Mouse (Mus musculus) NIH3T3 (cell line): Measurements from ENCODE around the gene Ncdn.

Experiments
- DNase-seq: peaks from one replicate; pipeline ENCODE4 v3.0.0-alpha.2; 2012; ENCODE audit warnings: low read depth

The Ncdn gene

DNA sequence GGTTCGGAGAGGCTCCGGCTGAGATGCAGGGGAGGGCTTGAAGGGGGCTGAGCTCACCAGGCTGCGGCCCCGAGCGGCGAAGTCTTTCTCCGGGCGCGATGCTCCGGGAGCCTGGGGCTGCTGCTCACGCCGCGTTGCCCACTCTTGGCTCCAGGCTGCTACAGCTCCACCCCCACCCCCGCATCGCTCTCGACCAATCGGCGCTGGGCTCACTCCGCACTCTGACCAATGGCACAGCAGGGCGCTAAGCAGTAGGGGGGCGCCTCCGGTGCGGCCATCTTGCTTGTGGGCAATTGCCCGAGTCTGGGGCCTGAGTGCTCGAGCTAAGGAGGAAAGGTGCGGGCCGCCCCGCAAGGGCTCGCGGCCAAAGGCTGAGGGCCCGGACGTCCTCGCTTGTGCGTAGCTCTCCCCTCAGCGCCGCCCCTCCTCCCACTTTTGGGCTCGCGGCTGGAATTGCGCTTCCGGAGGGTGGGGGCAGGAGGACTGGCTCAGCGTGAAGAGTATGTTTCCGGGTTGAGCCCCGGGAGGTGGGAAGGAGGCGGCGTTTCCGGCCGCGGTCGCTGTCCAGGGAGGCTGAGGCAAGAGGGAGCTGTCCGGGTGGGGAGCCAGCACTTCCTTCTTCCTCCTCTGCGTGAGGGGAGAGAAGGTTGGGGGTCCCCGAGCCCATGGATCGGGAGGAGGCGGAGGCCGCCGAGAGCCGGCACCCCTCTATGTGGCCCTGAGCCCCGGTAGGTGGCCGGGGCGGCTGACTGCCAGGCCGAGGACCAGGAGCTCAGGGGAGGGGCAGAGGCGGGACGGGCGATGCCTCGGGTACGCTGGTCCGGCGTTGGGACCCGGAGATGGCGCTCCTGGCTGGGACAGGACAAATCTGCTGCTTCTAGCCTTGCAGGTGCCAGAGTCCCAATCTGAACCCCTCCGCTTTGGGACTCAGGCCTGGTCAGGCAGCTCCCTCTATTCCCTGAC, at the start of gene Ncdn, which contains the start of gene AU040320:
Gene Ncdn (minus strand): TSS at position 171 of the 963 bp plus-strand sequence.
Gene AU040320 (plus strand): TSS at position 277 of the 963 bp plus-strand sequence.
- DNase-seq: peak; percentile 98

DNA sequence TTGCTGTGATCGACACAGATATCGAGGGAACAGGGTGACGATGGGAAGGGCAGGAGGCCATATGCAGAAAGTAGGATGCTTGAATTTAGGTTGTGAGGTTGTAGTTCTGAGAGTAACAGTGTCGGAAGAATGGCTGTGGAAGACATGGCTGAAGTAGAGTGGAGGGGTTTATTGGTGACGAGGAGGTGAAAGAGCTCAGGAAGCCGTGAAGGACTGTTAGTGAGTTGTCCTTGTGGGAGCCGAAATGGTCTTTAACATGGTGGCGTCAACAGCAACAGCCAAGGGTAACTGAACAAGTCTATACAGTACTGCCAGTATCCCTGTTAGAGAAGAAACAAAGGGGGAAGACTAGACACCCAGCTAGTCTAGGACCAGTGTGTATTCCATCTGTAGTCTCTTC, 48.9 kb upstream of the Ncdn start:
- no peak for DNase-seq

DNA sequence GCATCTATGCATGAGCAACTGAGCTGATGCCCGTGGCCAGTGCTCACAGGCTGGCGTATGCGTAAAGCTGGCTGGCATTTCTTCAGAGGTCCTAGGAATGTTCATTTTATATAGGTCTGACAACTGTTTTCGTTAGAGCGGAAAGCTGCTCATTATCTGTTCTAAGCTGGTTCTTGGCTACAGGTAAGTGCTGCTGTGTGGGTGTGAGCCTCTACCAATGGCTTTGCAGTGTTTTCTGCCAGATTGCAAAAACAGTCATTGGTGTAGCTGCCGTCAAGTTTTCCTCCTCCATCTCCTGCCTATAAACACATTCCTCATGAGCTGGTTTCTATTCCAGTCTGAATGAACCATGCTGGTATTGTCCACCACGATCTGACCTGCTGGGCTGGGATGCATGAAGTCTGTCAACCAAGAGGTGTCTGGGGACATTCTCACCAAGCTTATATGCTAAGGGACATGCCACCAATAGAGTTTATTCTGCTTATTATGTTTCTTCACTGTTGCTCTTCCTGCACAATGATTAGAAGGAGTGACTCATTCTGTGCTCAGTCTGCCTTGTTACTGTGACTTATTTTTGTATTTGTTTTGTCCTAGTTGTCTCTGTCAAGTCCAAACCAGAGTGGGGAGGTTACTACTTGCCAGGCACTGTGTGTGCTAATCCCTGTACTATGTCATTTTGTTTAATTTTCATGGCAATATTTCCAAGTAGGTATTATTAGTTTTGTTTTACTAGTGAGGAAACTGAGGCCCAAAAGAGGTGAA, 39.3 kb upstream of the Ncdn start:
- DNase-seq: no peak

DNA sequence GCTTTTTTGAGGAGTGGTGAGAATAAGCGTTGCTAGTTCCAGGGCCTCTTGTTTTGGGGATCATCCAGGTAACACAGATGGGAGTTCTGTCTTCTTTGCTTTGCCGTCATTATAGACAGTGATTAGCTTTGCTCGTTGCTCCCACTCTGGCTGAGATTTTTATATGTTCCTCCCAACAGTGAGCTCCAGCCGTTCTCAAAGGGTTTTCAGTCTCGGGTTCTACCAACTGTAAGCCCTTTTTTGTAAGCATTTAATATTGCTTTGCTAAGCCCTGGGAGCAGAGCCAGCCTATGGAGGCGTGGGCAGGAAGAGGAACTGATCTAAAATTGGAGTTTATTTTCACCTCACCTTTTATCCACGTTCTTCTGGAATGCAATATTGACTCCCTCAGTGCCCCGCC, 29.8 kb upstream of the Ncdn start:
- no peak for DNase-seq

DNA sequence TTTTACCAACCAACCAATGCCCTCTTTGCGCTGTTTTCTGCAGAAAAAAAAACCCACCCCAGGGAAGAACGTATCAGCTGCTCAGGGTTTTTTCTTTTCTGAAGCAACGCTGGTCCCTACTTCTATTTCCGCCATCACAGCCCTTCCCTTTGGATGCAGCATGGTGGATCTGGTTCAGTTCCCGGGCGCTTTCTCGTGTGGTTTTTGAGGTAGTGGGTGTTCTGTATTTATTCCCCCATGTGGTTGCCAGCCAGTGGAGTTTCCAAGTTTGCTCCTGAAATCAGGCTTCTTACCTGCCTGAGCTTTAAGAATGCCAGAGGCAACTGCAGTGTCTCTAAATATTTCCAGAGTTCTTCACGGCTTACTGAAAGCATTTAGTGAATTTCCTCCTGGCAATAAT, 29.3 kb upstream of the Ncdn start:
- DNase-seq: no peak

DNA sequence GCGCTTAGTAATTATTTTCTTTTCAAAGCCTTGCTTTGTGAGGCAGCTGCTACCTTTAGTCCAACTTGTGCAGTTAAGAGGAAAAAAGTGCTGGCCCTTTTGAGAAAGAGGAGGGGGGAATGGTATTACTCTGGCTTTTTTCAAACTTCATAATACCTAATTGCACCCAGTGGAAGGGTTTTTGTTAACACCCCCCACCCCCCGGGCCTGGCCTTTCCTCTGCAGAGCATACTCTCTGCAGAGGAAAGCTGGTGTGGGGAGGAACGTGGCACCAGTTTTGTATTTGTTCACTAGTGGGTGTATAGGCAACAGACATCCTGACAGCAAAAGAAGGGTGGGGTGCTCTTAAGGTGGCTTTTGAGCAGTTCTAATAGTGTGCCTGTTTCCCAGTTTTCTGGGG, 28.6 kb upstream of the Ncdn start:
- DNase-seq: no peak

DNA sequence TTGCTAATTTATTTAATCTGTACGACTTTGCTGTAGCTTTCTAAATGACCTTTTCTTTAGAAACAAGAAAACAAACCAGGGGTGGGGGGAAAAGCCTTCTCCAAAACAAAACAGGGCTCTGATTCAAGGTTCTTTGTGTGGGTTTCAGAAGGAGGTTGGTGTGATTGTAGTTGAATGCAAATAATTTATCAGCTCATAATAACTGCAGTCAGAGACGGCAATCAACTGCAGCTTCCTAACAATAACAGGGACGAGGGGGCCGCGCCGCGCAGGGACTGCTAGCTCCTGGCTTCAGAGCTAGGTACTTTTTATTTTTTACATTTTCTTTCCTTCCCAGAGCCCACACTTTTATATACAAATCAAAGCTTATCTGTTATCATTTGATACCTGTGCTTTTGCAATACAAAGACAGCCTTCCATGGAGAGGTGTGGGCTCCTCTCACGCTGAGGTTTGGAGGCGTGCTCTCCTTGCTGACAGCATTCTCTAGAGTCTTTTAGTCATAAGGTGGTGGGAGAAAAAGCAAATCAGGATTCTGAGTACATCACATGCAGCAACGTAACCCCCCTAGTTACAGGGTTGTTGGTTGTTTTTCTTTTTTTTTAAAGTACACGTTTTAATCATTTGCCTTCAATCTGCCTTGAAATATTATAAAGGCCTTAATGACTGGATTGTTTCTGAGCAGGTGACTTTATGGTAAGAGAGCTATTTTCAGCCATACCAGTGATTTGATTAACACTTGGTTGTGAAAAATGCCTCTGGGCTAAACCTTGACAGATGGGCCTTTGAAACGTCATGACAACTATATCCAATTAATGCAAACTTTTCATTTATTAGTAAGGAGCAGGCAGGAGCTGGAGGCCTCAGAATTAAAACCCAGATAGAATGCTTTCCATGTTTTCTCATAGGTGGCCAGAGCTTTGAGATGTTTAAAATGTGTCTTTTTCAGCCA, 26.9 kb upstream of the Ncdn start:
- no peak for DNase-seq

DNA sequence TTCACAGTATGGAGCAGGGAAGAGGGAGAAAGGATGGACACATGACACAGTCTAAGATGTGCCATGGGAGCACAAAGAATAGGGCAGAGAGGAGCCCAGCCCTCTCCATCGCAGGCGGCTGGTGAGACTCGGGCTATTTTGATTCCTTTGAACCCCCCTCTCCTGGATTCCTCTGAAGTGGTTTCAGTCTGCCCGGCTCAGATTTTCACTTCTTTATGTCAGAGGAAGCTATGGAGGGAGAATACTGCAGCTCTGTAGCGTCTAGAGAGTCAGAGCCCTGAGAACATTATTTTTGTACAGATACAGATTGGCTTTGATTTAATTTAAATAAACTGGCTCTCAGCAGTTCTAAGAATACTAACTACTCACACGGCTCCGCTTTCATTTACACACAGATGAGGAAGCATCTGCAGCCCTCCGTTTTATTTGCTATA, 25.9 kb upstream of the Ncdn start:
- DNase-seq: no peak

DNA sequence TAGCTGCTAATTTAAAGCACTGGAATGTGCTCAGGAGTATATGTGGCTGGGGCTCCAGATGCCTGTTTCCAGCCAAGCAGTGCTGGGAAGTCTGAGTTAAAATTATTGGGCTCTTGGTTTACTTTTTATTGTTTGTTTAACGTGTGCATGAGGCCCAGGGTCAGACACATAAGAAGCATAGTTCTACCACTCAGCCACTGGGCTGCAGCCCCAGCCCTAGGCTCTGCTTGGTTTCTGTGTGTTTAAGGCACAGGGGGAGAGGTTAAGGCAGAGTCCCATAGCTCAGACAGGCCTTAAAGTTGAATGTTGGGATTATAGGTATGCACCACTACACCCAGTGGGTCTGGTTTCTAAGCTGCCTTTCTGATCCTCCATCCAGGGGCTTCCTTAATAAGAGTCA, 21.9 kb upstream of the Ncdn start:
- DNase-seq: no peak

DNA sequence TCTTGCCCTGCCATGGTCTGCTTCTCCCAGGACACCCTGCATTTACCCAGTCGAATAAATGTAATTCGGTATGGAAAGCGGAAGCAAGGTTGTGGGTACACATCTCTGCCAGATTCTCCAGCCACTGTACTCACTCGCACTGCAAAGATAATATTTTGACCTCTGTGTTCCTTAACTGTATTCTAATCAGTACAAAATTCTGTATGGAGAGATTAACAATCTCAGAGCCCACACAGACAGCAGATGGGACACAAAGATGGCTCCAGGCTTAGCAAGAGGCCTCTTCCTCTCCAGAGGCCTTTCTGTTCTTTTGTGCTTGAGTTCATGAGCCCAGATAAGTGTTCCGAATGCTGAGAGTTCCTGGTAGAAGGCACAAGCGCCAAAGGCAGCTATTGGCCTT, 20.6 kb upstream of the Ncdn start:
- no peak for DNase-seq

DNA sequence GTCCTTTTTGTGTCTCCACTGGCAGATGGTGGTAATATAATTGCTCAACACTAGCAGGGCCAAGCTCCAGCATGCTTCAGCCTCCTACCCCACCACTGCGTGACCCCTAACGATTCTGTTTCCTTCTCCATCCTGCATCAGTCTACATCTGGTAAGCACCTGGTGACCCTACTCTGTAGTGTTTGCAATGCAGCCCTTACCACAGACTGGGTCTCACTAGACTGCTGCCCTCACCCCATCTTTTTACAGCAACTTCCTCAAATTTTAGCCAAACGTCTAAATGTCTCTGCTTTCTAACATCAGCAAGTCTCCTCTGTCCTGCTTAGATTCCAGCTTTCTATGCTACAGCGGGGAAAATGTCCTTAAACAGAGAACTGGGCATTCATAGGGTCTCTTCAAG, 17.6 kb upstream of the Ncdn start:
- no peak for DNase-seq

DNA sequence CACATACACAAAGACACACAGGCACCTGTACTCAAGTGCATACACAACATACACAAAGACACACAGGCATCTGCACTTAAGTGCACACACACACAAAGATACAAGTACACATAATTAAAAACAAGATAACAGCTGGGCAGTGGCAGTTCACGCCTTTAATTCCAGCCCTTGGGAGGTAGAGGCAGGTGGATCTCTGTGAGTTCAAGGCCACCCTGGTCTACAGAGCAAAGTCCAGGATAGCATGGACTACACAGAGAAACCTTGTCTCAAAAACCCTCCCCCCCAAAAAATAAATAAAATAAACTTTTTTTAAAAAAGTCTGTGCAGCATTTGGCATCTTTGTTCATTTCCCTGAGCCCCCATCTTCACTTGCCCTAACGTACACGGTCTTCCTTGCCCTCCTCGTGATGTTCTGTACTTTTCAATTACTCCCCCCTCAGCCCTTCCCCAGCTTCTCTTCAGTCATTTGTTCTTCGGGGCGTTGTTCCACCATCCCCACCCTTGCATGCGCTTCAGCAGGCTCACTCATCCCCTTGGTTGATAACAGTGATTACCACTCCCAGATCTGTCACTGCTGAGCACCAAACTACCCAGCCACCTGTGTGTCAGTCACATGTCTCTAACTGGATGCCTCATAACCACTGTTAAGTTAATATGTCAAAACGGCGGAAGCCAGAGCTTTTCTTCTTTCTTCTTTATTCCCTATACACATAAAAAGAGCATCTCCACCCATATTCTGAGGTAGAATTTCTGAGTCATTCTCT, 16.7 kb upstream of the Ncdn start:
- DNase-seq: no peak

DNA sequence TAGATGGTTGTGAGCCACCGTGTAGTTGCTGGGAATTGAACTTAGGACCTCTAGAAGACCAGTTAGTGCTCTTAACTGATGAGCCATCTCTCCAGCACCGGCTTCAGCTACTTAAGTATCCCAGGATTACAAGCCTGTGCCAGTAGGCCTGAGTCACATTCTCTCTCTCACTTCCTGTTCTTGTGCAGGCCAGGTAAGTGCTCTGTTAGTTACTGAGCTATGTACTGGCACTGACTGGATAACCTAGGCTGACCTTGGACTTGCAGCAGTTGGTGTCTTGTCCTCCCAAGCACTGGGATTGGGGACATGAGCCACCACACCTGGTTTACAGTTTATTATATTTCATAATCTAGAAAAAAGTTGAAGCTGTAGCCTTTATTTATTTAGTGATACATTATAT, 10.2 kb upstream of the Ncdn start:
- DNase-seq: no peak

DNA sequence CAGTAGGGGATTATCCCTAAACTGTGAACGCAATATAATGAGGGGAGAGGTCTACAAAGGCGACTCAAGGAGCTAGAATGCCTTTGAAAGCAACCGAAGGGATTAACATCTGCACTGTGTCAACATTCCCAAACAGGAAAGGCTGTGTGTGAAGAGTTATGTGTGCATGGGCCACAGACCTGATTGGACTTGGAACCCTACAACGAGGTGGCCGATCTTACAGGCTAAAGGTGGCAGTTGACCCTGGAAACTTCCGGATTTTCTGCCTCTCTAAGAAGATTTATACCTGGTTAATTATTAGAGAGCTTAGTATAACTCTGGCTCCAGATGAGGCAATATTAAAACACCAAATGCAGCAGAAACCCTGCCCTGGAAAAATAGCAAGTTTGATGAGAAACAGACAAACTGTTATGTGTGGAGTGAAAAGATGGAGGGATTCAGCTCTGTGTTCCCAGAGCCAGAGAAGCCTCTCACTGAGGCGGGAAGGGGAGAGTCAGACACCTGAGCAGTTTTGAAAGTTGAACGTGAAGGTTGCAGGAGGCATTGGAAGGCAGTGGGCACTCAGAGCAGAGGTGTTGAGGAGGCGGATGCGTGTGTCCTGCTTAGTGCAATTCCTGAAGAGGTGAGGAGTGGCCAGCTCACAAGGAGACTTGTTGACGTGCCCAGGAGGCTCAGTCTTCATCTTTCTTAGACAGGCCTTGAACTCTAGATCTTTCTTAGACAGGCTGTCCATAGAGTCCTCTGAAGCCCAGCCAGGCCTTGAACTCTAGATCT, 9.5 kb upstream of the Ncdn start:
- DNase-seq: no peak

DNA sequence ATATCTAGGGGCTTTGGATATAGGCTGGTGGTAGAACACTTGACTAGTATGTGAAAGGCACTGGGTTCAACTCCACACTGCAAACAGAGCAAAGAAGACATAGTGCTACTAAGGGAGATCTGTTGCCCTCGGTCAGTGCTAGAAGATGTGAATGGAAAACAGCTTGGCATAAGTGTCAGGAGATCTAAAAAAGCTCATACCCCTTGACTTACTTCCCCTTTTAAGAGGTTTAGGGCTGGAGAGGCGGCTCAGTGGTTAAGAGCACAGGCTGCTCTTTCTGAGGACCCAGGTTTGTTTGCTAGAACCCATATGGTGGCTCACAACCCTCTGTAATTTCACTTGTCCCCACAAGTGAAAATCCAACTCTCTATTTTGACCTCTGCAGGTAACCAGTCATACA, 6.2 kb upstream of the Ncdn start:
- DNase-seq: no peak

DNA sequence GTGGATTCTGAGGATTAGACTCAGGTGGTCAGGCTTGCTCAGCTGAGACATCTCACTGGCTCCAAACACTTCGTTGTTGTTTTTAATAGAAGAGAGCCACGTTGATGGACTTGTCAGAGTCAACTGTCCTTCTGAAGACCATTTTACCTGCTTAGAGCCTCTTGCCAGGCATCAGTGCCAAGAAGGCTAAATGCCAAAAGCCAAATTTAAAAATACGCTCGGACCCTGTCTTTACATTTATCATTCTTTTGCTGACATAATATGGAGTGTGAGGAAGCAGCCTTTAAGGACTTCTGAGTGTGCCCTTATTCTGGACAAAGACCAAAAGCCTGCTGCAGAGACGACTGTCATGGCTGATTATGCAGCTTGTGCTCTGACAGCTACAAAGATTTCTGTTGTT, 5.1 kb upstream of the Ncdn start:
- no peak for DNase-seq

DNA sequence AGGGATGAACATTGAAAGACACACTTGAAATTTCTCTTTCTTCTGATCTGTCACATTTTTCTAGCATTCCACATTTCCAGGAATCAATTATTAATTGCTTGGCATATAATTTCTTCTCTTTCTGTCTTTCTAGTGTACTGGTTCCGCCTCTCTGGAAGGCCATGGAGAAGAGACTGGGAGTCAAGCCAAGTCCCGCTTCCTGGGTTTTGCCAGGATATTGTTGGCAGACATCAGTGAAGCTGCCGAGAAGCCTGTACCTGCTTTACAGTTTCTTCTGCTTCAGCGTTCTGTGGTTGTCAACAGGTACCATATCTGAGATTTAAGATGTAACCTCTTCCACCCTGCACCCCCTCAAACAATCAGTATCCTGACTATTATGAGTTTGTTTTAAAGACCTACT, 3.5 kb upstream of the Ncdn start:
- peak; percentile 61 for DNase-seq

DNA sequence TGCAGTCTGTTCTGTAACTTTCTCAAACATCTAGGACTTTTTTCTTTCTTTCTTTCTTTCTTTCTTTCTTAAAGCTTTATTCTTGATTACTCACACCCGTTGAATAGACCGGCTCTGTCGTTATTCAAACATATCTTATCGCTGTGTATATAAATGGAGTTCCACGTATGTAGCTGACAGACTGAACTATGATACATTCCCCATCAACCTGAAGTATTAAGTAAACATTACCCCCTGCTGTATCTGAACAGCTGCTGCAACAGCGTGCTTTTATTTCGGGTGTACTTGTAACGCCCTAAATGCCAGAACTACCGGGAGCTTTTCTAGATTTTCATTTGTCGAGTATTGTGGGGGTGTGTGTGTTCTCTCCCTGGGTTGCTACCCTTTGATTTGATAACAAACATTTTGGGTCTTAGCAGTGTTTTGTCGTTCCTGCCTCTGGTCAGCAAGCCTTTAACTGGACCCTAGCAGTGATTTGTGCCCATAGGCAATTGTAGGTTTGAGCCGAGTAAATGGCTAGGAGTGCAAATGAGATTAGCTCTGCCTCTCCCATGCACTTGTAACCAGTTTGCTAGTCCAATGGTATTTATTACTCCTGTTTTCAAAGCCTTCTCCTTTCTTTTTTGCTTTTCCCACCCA, 1.6 kb upstream of the Ncdn start:
- DNase-seq: no peak

DNA sequence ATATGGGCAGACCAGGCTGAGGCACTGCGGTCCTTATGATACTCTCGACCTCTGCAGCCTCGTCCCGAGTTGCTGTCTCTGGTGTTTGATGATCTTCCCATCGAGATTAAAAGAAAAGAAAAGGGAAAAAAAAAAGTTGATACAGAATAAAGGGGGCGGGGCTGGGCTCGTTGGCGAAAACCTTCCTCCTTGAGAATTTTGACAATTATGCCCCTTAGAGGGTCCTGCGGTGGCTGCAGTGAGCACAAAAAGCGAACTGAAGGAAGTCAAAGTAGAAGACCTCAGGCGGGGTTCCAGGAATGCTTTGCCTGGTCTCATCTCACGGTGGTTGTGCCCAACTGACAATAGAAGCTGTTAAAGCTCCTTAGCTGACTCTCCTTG, 983 bp upstream of the Ncdn start:
- DNase-seq: no peak

DNA sequence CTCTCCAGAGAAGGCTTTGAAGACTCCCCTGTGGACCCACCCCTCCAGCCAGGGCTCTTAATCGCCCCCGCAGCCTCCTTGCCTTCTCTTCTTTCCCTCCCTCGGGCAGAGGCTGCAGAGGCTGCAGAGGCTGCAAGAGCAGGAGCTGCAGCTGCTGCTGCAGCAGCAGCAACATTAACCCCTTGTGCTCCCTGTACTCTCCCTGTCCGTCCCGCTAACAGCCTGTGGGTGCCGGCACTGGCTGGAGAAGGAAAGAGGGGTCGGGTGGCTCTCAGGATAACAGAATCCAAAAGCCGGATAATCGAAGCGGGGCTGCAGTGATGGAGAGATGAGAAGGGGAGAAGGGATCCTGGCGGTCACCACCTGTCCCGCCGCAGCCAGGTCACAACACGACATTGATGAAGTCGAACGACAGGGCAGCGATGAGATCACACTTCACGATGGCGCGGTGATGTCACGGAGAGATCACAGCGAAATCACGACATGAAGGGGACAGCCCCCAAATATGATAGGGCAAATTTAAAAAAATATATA, 563 bp downstream of the Ncdn start:
- peak; percentile 40 for DNase-seq
